Mouse (Mus musculus): ENCODE results near the gene Tle2. TPM values are rescaled to one million over a fixed set of nuclear protein-coding genes. Genes with fewer than 3 reads are reported as not detected.
A peak's percentile ranks its signal among the peaks of the same experiment; 100 is the strongest.

The Tle2 gene
- polyA plus RNA-seq, 1 experiment from 2014 or later = 17.1 TPM

GRCm38 (mm10) chr10:81592631-81593030 lies 18.3 kb downstream of the Tle2 start:
- WGBS = 84% methylated on average over 7 of the region's 7 CpGs
- Histone ChIP-seq H3K4me1 (peaks cover 29% of the 10 kb centered on the region), H3K9me3 (0 out of 2 replicates have a peak, but pooled peaks cover 3% of the 10 kb centered on the region), H3K27ac (replicated peaks) (no peak overlapping the region), H3K4me3 (no peak overlapping the region), H3K27me3 (replicated peaks; ENCODE audit: low read depth, poor library complexity, severe bottlenecking) (peaks cover 100% of the 10 kb centered on the region), H3K36me3 (replicated peaks) (peaks cover 15% of the 10 kb centered on the region)
- no peak for DNase-seq (ENCODE audit: low spot score)

GRCm38 (mm10) chr10:81593223-81593622 lies 18.9 kb downstream of the Tle2 start:
- Histone ChIP-seq H3K27ac (replicated peaks) (no peak overlapping the region), H3K4me1 (peaks cover 35% of the 10 kb centered on the region), H3K9me3 (no peaks in the 10 kb centered on the region), H3K4me3 (no peak overlapping the region), H3K36me3 (replicated peaks) (peaks cover 9% of the 10 kb centered on the region), H3K27me3 (replicated peaks; ENCODE audit: low read depth, poor library complexity, severe bottlenecking) (peaks cover 100% of the 10 kb centered on the region)
- DNase-seq (ENCODE audit: low spot score) = no peak
- 67% methylated on average over 4 of the region's 4 CpGs for WGBS

GRCm38 (mm10) chr10:81593935-81594334 lies 19.6 kb downstream of the Tle2 start:
- WGBS = 75% methylated on average over 18 of the region's 18 CpGs
- H3K4me1 ChIP-seq = peaks cover 42% of the 10 kb centered on the region
- H3K36me3 ChIP-seq (replicated peaks) = peaks cover 3% of the 10 kb centered on the region; the same call in 1 of the 2 replicates
- no peak overlapping the region for H3K4me3 ChIP-seq
- no peak for DNase-seq (ENCODE audit: low spot score)
- H3K27me3 ChIP-seq (replicated peaks; ENCODE audit: low read depth, poor library complexity, severe bottlenecking) = peaks cover 100% of the 10 kb centered on the region
- H3K9me3 ChIP-seq = no peaks in the 10 kb centered on the region
- H3K27ac ChIP-seq (replicated peaks) = no peak overlapping the region

GRCm38 (mm10) chr10:81595599-81595998 lies 21.2 kb downstream of the Tle2 start:
- Histone ChIP-seq H3K27me3 (replicated peaks; ENCODE audit: low read depth, poor library complexity, severe bottlenecking) (peaks cover 95% of the 10 kb centered on the region), H3K4me3 (0 out of 2 replicates have a peak overlapping the region, but pooled peaks have one; percentile 3), H3K27ac (replicated peaks) (peak overlapping the region; percentile 78), H3K36me3 (replicated peaks) (no peaks in the 10 kb centered on the region), H3K4me1 (peaks cover 56% of the 10 kb centered on the region), H3K9me3 (no peaks in the 10 kb centered on the region)
- 39% methylated on average over 5 of the region's 5 CpGs for WGBS
- no peak for DNase-seq (ENCODE audit: low spot score)

DNA sequence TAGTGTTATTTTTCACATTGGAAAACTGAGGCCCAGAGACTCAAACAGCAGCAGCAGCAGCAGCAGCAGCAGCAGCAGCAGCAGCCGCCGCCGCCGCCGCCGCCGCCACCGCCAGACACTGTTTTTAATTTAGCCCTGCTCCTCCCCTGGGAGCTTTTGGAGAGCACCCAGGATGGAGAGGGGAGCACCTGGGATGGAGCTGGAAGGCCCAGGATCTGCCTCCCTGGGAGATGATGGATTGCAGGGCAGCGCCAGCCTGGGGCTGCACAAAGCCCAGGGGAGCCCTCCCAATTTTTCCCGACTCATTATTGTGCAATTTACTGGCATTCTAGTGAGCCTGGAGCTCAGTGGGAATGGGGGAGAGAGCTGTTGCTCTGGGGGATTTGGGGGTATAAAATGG lies 22.2 kb downstream of the Tle2 start:
- Histone ChIP-seq H3K4me1 (peaks cover 65% of the 10 kb centered on the region), H3K27ac (replicated peaks) (peak overlapping the region; percentile 78), H3K9me3 (no peaks in the 10 kb centered on the region), H3K4me3 (peak overlapping the region; percentile 47), H3K27me3 (replicated peaks; ENCODE audit: low read depth, poor library complexity, severe bottlenecking) (peaks cover 89% of the 10 kb centered on the region), H3K36me3 (replicated peaks) (no peaks in the 10 kb centered on the region)
- DNase-seq (ENCODE audit: low spot score) = peak; percentile 49
- WGBS = 3% methylated on average over 10 of the region's 10 CpGs

DNA sequence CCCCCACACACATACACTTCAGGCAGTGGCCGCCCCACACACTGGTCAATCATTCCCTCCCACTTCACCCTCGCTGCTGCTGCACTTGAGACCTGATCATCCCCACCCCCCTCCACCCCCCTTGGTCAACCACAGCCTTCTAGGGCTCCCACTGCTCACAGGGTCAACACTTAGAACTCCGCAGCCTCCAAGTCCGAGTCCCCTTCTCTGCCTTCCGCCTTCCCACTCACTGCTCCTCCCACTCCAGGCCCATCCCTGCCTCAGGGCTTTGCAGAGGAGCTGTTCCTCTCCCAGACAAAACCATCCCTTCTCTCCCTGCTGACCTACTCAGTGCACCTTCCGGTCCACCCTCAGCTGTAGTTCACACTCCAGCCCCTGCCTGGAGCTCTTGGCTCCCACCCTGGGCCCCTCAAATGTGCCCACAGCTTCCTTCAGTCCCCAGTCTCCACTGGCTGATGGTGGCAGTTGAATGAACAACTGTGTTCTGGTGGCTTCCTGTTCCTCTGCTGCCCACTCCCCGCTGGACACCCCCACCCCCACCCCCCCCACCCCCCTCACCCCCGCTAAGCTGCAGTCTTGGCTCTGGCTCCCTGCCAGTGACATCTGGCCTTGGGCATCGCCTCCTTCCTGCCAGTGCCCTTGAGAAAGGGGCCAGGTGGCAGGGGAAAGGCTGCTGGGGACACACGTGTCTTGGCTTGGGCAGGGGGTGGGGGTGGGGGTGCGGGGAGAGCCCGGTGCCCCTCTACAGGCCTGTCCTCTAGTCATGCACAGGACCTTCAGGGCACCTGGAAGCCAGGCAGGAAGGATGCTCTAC lies 23.0 kb downstream of the Tle2 start:
- H3K36me3 ChIP-seq (replicated peaks) = no peaks in the 10 kb centered on the region
- H3K27ac ChIP-seq (replicated peaks) = peak overlapping the region; percentile 78
- peak overlapping the region; percentile 47 for H3K4me3 ChIP-seq
- 7% methylated on average over 12 of the region's 12 CpGs for WGBS
- H3K9me3 ChIP-seq = no peaks in the 10 kb centered on the region
- H3K4me1 ChIP-seq = peaks cover 72% of the 10 kb centered on the region
- peak; percentile 59 for DNase-seq (ENCODE audit: low spot score)
- H3K27me3 ChIP-seq (replicated peaks; ENCODE audit: low read depth, poor library complexity, severe bottlenecking) = peaks cover 89% of the 10 kb centered on the region

GRCm38 (mm10) chr10:81598342-81598741 lies 24.0 kb downstream of the Tle2 start:
- H3K4me1 ChIP-seq = peaks cover 80% of the 10 kb centered on the region

DNA sequence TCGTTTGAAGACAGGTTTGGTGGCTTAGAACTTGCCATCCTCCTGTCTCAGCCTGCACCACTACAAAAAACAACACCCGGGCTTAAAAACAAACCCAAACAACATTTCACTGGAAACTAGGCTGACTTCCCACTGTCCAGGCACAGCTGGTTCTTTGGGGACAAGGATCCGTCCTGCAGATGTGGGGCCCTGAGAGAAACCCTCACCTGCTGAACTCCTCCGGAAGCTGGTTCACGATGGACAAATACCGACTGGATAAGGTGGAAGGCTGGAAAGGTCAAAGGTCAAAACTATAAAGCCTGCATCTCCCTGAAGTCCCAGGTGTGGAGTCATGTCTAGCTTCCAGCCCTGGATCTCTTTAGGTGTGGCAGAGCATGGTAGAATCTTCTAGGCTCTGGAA lies 24.5 kb downstream of the Tle2 start:
- no peak overlapping the region for H3K27ac ChIP-seq (replicated peaks)
- H3K9me3 ChIP-seq = no peaks in the 10 kb centered on the region
- H3K27me3 ChIP-seq (replicated peaks; ENCODE audit: low read depth, poor library complexity, severe bottlenecking) = peaks cover 77% of the 10 kb centered on the region
- H3K4me1 ChIP-seq = peaks cover 80% of the 10 kb centered on the region
- no peak overlapping the region for H3K4me3 ChIP-seq
- no peaks in the 10 kb centered on the region for H3K36me3 ChIP-seq (replicated peaks)
- WGBS = 44% methylated on average over 6 of the region's 6 CpGs
- no peak for DNase-seq (ENCODE audit: low spot score)

More at GRCm38 (mm10) chr10:81598342-81598741, 24.0 kb downstream of the Tle2 start:
- H3K27me3 ChIP-seq (replicated peaks; ENCODE audit: low read depth, poor library complexity, severe bottlenecking) = peaks cover 83% of the 10 kb centered on the region
- no peak for DNase-seq (ENCODE audit: low spot score)
- no peak overlapping the region for H3K4me3 ChIP-seq
- H3K27ac ChIP-seq (replicated peaks) = no peak overlapping the region
- H3K36me3 ChIP-seq (replicated peaks) = no peaks in the 10 kb centered on the region
- 29% methylated on average over 3 of the region's 3 CpGs for WGBS
- H3K9me3 ChIP-seq = no peaks in the 10 kb centered on the region

GRCm38 (mm10) chr10:81599630-81600029 lies 25.3 kb downstream of the Tle2 start:
- WGBS = 67% methylated on average over 5 of the region's 5 CpGs
- no peak overlapping the region for H3K4me3 ChIP-seq
- H3K36me3 ChIP-seq (replicated peaks) = no peaks in the 10 kb centered on the region
- peaks cover 80% of the 10 kb centered on the region for H3K4me1 ChIP-seq
- H3K27me3 ChIP-seq (replicated peaks; ENCODE audit: low read depth, poor library complexity, severe bottlenecking) = peaks cover 70% of the 10 kb centered on the region
- DNase-seq (ENCODE audit: low spot score) = no peak
- no peak overlapping the region for H3K27ac ChIP-seq (replicated peaks)
- no peaks in the 10 kb centered on the region for H3K9me3 ChIP-seq

GRCm38 (mm10) chr10:81600096-81600495 lies 25.7 kb downstream of the Tle2 start:
- peaks cover 82% of the 10 kb centered on the region for H3K4me1 ChIP-seq
- no peak overlapping the region for H3K27ac ChIP-seq (replicated peaks)
- H3K9me3 ChIP-seq = no peaks in the 10 kb centered on the region
- no peaks in the 10 kb centered on the region for H3K36me3 ChIP-seq (replicated peaks)
- H3K27me3 ChIP-seq (replicated peaks; ENCODE audit: low read depth, poor library complexity, severe bottlenecking) = peaks cover 65% of the 10 kb centered on the region
- H3K4me3 ChIP-seq = no peak overlapping the region; the same call in 1 of the 2 replicates
- DNase-seq (ENCODE audit: low spot score) = peak; percentile 33
- WGBS = 43% methylated on average over 10 of the region's 10 CpGs

- peaks cover 58% of the 10 kb centered on the region for H3K27me3 ChIP-seq (replicated peaks; ENCODE audit: low read depth, poor library complexity, severe bottlenecking)
- H3K4me1 ChIP-seq = peaks cover 82% of the 10 kb centered on the region
- H3K4me3 ChIP-seq = peak within 1 kb of the TSS; percentile 46
Measured at GRCm38 (mm10) chr10:81600738-81601203, 26.4 kb downstream of the Tle2 start, which contains the start of gene Tle6. Gene Tle6, minus strand, starts transcription at chr10:81601073.

GRCm38 (mm10) chr10:81601396-81601905 lies 27.1 kb downstream of the Tle2 start:
- no peaks in the 10 kb centered on the region for H3K36me3 ChIP-seq (replicated peaks)
- no peaks in the 10 kb centered on the region for H3K9me3 ChIP-seq
- 14% methylated on average over 7 of the region's 7 CpGs for WGBS
- peak overlapping the region; percentile 75 for H3K27ac ChIP-seq (replicated peaks)
- H3K4me3 ChIP-seq = peak overlapping the region; percentile 46
- no peak for DNase-seq (ENCODE audit: low spot score)
- H3K27me3 ChIP-seq (replicated peaks; ENCODE audit: low read depth, poor library complexity, severe bottlenecking) = peaks cover 52% of the 10 kb centered on the region
- peaks cover 78% of the 10 kb centered on the region for H3K4me1 ChIP-seq

More at GRCm38 (mm10) chr10:81600738-81601203, 26.4 kb downstream of the Tle2 start, which contains the start of gene Tle6:
- Histone ChIP-seq H3K9me3 (no peaks in the 10 kb centered on the region), H3K27ac (replicated peaks) (peak within 1 kb of the TSS; percentile 75), H3K36me3 (replicated peaks) (no peaks in the 10 kb centered on the region)
- under 1% methylated on average over 28 of the region's 28 CpGs for WGBS
- peak; percentile 100 for DNase-seq (ENCODE audit: low spot score)
